In genomic region chr1:78665954-78666499, GRCm38 (mm10) we compare ENCODE assay signal across 29 mouse cellular contexts. TPM values are rescaled to one million over a fixed set of nuclear protein-coding genes. Genes with fewer than 3 reads are reported as not detected.
DNase-seq lines count a peak whose midpoint lies in the region; ATAC-seq lines count a peak whose summit lies in the region.
"Had no signal": no experiment of that assay in that cellular context is flagged by ENCODE, and none has a peak within 500 bp of the region (broad histone marks: within the 10 kb centered on the region; RNA-seq: fewer than 3 reads in every experiment).

No protein-coding gene starts in this region.

- no peak for ATAC-seq in hindbrain, embryonic 16.5 days
- ATAC-seq: forebrain, embryonic 14.5 days; inflammation-experienced regulatory T-cells, adult 6 months; liver, postnatal 0 days; midbrain, embryonic 16.5 days; Patski had no signal

- peaks cover 79% of the 10 kb centered on the region for H3K79me2 ChIP-seq in macrophage (ENCODE audit: inconsistent target)

- no peaks in the 10 kb centered on the region for H3K27me3 ChIP-seq in embryonic facial prominence, embryonic 10.5 days (replicated peaks; ENCODE audit: low read depth, poor library complexity, severe bottlenecking)
- H3K27me3 ChIP-seq in hindbrain, embryonic 16.5 days (replicated peaks; ENCODE audit: control insufficient read depth, insufficient read depth, low read length), result no peaks in the 10 kb centered on the region
- H3K27me3 ChIP-seq: embryonic facial prominence, embryonic 12.5 days; limb, embryonic 12.5 days; Patski had no signal

- peaks cover 7% of the 10 kb centered on the region for H3K4me1 ChIP-seq in embryonic facial prominence, embryonic 10.5 days
- H3K4me1 ChIP-seq in hindbrain, embryonic 16.5 days (ENCODE audit: control insufficient read depth, insufficient read depth, low read depth, low read length), result peaks cover 2% of the 10 kb centered on the region

- H3K9me3 ChIP-seq in embryonic facial prominence, embryonic 10.5 days, result no peaks in the 10 kb centered on the region
- H3K9me3 ChIP-seq in hindbrain, embryonic 16.5 days (ENCODE audit: control insufficient read depth, low read length), result no peaks in the 10 kb centered on the region
- H3K9me3 ChIP-seq: embryonic facial prominence, embryonic 12.5 days; heart, embryonic 10.5 days; limb, embryonic 12.5 days; midbrain, embryonic 10.5 days had no signal

- WGBS in macrophage (ENCODE audit: missing documents), result 63% methylated on average over 9 of the region's 9 CpGs
- WGBS in embryonic facial prominence, embryonic 10.5 days, result 95% methylated on average over 9 of the region's 9 CpGs
- WGBS in hindbrain, embryonic 16.5 days, result 98% methylated on average over 9 of the region's 9 CpGs

- peak; percentile 16 to 61 for DNase-seq in frontal cortex, postnatal 36 days (ENCODE audit: low spot score in 2 of 2)
- no peak for DNase-seq in frontal cortex, postnatal 14 days (ENCODE audit: low spot score in 2 of 2)
- DNase-seq in right cerebral cortex, adult 18-20 months, result peak; percentile 38
- DNase-seq in right cerebral cortex, postnatal 10 days (ENCODE audit: low spot score in 2 of 2), result no peak
- DNase-seq in embryonic facial prominence, embryonic 10.5 days (ENCODE audit: low spot score), result no peak
- DNase-seq: adrenal gland, postnatal 10 days; cerebellum, adult 18-20 months; cerebellum, postnatal 14 days; gastrocnemius, postnatal 10 days; heart, postnatal 4 days; kidney, adult 8-10 months; liver, postnatal 0 days; lung, postnatal 4 days; right cerebral cortex, postnatal 4 days; thymus, adult 18-20 months; thymus, postnatal 25 days had no signal

- no peaks in the 10 kb centered on the region for H3K36me3 ChIP-seq in macrophage (ENCODE audit: inconsistent target)
- H3K36me3 ChIP-seq in embryonic facial prominence, embryonic 10.5 days (replicated peaks), result peaks cover 67% of the 10 kb centered on the region
- H3K36me3 ChIP-seq in hindbrain, embryonic 16.5 days (ENCODE audit: control insufficient read depth, insufficient read depth, low read length), result peaks cover 13% of the 10 kb centered on the region; the same call in 1 of the 2 replicates

- H3K4me3 ChIP-seq in macrophage (ENCODE audit: inconsistent target), result no peak overlapping the region
- H3K4me3 ChIP-seq in embryonic facial prominence, embryonic 10.5 days, result no peak overlapping the region
- no peak overlapping the region for H3K4me3 ChIP-seq in hindbrain, embryonic 16.5 days (ENCODE audit: low read length)
- H3K4me3 ChIP-seq: embryonic facial prominence, embryonic 12.5 days; heart, embryonic 10.5 days; limb, embryonic 12.5 days; midbrain, embryonic 10.5 days had no signal

- no peak overlapping the region for H3K4me2 ChIP-seq in hindbrain, embryonic 16.5 days (ENCODE audit: low read length)
- H3K4me2 ChIP-seq: embryonic facial prominence, embryonic 12.5 days; hindbrain, embryonic 14.5 days; limb, embryonic 12.5 days had no signal

- peak overlapping the region; percentile 71 for H3K27ac ChIP-seq in macrophage
- H3K27ac ChIP-seq in embryonic facial prominence, embryonic 10.5 days (replicated peaks), result no peak overlapping the region
- no peak overlapping the region for H3K27ac ChIP-seq in hindbrain, embryonic 16.5 days (ENCODE audit: low read depth, low read length)
- H3K27ac ChIP-seq: embryonic facial prominence, embryonic 12.5 days; heart, embryonic 10.5 days; hindbrain, embryonic 14.5 days; kidney, postnatal 0 days; limb, embryonic 12.5 days; midbrain, embryonic 10.5 days; stomach, postnatal 0 days had no signal

- no peak overlapping the region for H3K9ac ChIP-seq in hindbrain, embryonic 16.5 days (ENCODE audit: low read depth, low read length)
- H3K9ac ChIP-seq: embryonic facial prominence, embryonic 12.5 days; hindbrain, embryonic 14.5 days; limb, embryonic 12.5 days; liver, postnatal 0 days had no signal

RNA-seq across cellular contexts. Expression of gene Utp14b, which starts 8.2 kb away (rescaled TPM):
- total RNA-seq in macrophage (2018; cell fraction: chromatin; rRNA removed), result 10 to 100 TPM in 24 of 26 experiments, 1 to 10 TPM in 2; 3.5 to 86.6 (median 38.7) TPM
- total RNA-seq in macrophage (2018; cell fraction: cytosol; rRNA removed), result 10 to 100 TPM in 9 of 26 experiments, 1 to 10 TPM in 17; 5.6 to 13.4 (median 8.3) TPM
- total RNA-seq in macrophage (2018; cell fraction: nucleus; rRNA removed), result 10 to 100 TPM in 23 of 26 experiments, 1 to 10 TPM in 3; 8.2 to 60.7 (median 22.2) TPM
- 3.4 to 6.5 TPM (median 5.8 TPM) in 3 replicates for polyA plus RNA-seq in macrophage (2018)
- polyA plus RNA-seq in embryonic facial prominence, embryonic 10.5 days (2016; fragmentation: Nextera tagmentation; extraction: Ambion mirVana), result 4.5 and 4.8 TPM in 2 replicates
- polyA plus RNA-seq in hindbrain, embryonic 16.5 days (2015; fragmentation: Nextera tagmentation; extraction: Ambion mirVana), result 1.5 and 1.8 TPM in 2 replicates

RNA-seq across cellular contexts. Expression of gene Acsl3, which starts 8.4 kb away (rescaled TPM):
- total RNA-seq in macrophage (2018; cell fraction: chromatin; rRNA removed), result 10 to 100 TPM in 24 of 26 experiments, 1 to 10 TPM in 2; 4.5 to 88.7 (median 27.4) TPM
- total RNA-seq in macrophage (2018; cell fraction: cytosol; rRNA removed), result 10 to 100 TPM; 15.6 to 32.8 (median 21.1) TPM
- total RNA-seq in macrophage (2018; cell fraction: nucleus; rRNA removed), result 10 to 100 TPM in 25 of 26 experiments, 1 to 10 TPM in 1; 8.2 to 59.5 (median 27.7) TPM
- polyA plus RNA-seq in macrophage (2018), result 18.9 to 64.8 TPM (median 22.2 TPM) in 3 replicates
- polyA plus RNA-seq in embryonic facial prominence, embryonic 10.5 days (2016; fragmentation: Nextera tagmentation; extraction: Ambion mirVana), result 83.9 and 84.3 TPM in 2 replicates
- polyA plus RNA-seq in hindbrain, embryonic 16.5 days (2015; fragmentation: Nextera tagmentation; extraction: Ambion mirVana), result 106 and 111 TPM in 2 replicates

Comparison
In these comparisons a context has a peak if more than half of its experiments do, and no peak if none do; other contexts are left out.
1. DNase-seq: peak in frontal cortex, postnatal 36 days (2 of 2) and right cerebral cortex, adult 18-20 months (single experiment); none in frontal cortex, postnatal 14 days (0 of 2), right cerebral cortex, postnatal 10 days (0 of 2) and embryonic facial prominence, embryonic 10.5 days (single experiment).